Mouse (Mus musculus): ENCODE results near the gene Pnck.
A peak's percentile ranks its signal among the peaks of the same experiment; 100 is the strongest.

- TF ChIP-seq CTCF (IDR thresholded peaks at IDR 0.05) (peak; percentile 59), POLR2A (IDR thresholded peaks at IDR 0.05; ENCODE audit: insufficient read depth, low read depth, low read length) (no peak)
Measured at GRCm38 (mm10) chrX:73655529-73655928, 4.4 kb downstream of the Pnck start.

Data from heart, adult 2 months (tissue).